Mouse (Mus musculus) testis, adult 2 months (tissue): ENCODE measurements around the gene Gm26620.

ENCODE experiments used
- CTCF ChIP-seq: fragments of 200-500 bp; IDR thresholded peaks from 2 replicates; pipeline ENCODE4 v1.5.1; 2012; ENCODE audit warnings: low read depth, mild to moderate bottlenecking, inconsistent platforms, low read length, moderate library complexity; ENCODE audit not compliant: control insufficient read depth, insufficient read depth, insufficient replicate concordance
- POLR2A ChIP-seq: fragments of 200-500 bp; IDR thresholded peaks from 2 replicates; pipeline ENCODE4 v1.6.1; 2012; ENCODE audit warnings: low read depth, mild to moderate bottlenecking, inconsistent platforms, low read length, moderate library complexity; ENCODE audit not compliant: control insufficient read depth

DNA sequence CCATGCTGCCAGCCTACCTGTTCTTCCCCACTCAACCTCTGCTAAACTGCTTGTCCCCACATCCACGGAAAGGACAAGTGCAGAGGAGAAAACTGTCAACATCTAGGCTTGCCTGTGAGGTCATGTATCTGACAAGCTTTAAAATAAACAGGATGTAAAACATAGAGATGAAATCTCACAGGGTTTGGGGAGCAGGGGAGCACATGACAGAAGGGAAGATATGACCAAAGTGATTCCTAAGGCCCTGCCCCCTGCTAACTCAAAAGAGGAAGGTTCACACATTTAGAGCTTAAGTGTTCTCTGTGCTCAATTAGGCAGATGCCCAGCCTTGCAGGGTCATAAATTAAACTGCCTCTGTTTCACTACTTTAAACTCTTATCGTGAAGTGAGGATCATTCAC, 49.5 kb downstream of the Gm26620 start:
- TF ChIP-seq CTCF: no peak
- TF ChIP-seq POLR2A: no peak
